Mouse (Mus musculus): Measurements from ENCODE around the gene 9930111J21Rik2. TPM values are rescaled to one million over a fixed set of nuclear protein-coding genes. Genes with fewer than 3 reads are reported as not detected.
"Not testable (repeated sequence)": the region's sequence is repeated elsewhere in the genome, so short reads cannot be mapped to it uniquely, and the experiment has no call there.

The 9930111J21Rik2 gene
- polyA plus RNA-seq, 1 experiment from 2014 or later: 0.51 TPM

- not testable (repeated sequence) for ATAC-seq (ENCODE audit: low FRiP score, low read depth); H3K9ac ChIP-seq (replicated peaks); H3K4me2 ChIP-seq (replicated peaks); H3K9me3 ChIP-seq; H3K27me3 ChIP-seq; H3K27ac ChIP-seq (replicated peaks); H3K36me3 ChIP-seq; H3K4me1 ChIP-seq; H3K4me3 ChIP-seq
- 70% methylated on average over 4 of the region's 4 CpGs for WGBS
These were observed 59.1 kb downstream of the 9930111J21Rik2 start, which contains the start of gene Gm12185 for GRCm38 (mm10) chr11:48991740-48992520. Gm12185 (minus strand) TSS chr11:48992226.

- WGBS: 86% methylated on average over 2 of the region's 2 CpGs
- H3K27ac ChIP-seq (replicated peaks); H3K9me3 ChIP-seq; H3K4me3 ChIP-seq; H3K36me3 ChIP-seq; H3K4me2 ChIP-seq (replicated peaks); H3K27me3 ChIP-seq; H3K4me1 ChIP-seq; ATAC-seq (ENCODE audit: low FRiP score, low read depth); H3K9ac ChIP-seq (replicated peaks): not testable (repeated sequence)
These were observed 61.1 kb downstream of the 9930111J21Rik2 start for GRCm38 (mm10) chr11:48989981-48990380.

DNA sequence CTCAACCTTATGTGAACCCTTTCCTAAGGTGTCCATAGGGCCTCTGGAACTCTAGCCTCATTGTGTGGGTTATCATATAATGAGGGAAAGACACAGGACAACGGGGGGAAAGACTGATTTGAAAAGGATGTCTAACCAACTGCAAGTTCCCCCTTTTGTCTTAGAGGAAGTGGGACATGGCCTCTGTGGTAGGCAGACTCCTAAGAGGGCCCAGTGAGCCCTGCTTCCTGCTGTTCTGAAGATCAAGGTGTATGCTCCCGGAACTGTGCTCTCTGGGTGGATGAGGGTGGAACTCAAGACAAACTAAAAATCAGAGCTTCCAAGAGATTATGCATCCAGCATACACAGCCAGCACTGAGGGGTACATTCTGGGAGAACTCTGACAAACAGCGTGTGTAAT lies 62.8 kb downstream of the 9930111J21Rik2 start:
- H3K27ac ChIP-seq (replicated peaks); H3K36me3 ChIP-seq; H3K4me3 ChIP-seq; H3K9me3 ChIP-seq; H3K4me1 ChIP-seq; H3K4me2 ChIP-seq (replicated peaks); ATAC-seq (ENCODE audit: low FRiP score, low read depth); H3K9ac ChIP-seq (replicated peaks); H3K27me3 ChIP-seq: not testable (repeated sequence)
- WGBS: 65% methylated on average over 2 of the region's 3 CpGs

DNA sequence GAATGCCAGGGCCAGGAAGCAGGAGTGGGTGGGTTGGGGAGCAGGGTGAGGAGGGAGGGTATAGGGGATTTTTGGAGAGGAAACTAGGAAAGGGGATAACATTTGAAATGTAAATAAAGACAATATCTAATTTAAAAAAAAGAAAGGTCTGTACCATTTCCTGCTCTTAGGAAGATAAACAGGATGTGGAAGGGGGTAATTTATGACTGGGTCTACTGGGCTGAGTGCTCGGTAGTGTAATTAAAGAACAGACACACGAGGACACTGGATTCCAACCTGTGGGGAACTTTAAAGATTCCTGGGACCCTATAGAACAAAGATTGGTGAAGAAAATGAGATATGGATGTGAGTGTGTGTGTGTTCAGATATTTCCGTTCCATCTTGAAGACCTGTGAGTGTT lies 68.2 kb downstream of the 9930111J21Rik2 start:
- H3K27ac ChIP-seq (replicated peaks); H3K9me3 ChIP-seq; ATAC-seq (ENCODE audit: low FRiP score, low read depth); H3K36me3 ChIP-seq; H3K9ac ChIP-seq (replicated peaks); H3K4me1 ChIP-seq; H3K27me3 ChIP-seq; H3K4me2 ChIP-seq (replicated peaks); H3K4me3 ChIP-seq: not testable (repeated sequence)
- no CpG with 5 or more reads among the region's 3 CpGs for WGBS

GRCm38 (mm10) chr11:48980052-48980451 lies 71.0 kb downstream of the 9930111J21Rik2 start:
- WGBS: no CpG with 5 or more reads among the region's 5 CpGs
- not testable (repeated sequence) for H3K36me3 ChIP-seq; H3K9me3 ChIP-seq; H3K27ac ChIP-seq (replicated peaks); H3K4me2 ChIP-seq (replicated peaks); H3K4me1 ChIP-seq; ATAC-seq (ENCODE audit: low FRiP score, low read depth); H3K27me3 ChIP-seq; H3K4me3 ChIP-seq; H3K9ac ChIP-seq (replicated peaks)

DNA sequence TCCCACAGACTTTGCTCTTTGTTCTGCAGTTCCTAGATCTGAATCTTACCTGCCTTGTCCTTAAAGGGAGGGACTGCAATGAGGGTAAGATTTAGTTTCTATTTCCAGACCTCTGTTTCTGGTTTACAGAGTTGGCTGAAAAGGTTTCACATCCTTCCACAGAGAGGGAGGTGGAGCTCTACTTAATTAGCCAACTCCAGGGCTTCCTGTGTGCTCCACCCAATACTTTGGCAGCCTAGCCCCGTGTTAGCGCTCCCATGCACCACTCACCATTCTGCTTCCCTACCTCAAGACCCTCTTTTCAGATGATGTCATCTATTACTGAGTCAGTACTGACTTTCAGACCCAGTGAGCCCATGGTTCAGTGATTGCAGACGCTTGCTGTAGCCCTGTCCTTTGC lies 71.8 kb downstream of the 9930111J21Rik2 start, which contains the start of gene 9930111J21Rik1:
Gene 9930111J21Rik1 (minus strand): TSS at position 148 of the 400 bp plus-strand sequence.
- not testable (repeated sequence) for H3K36me3 ChIP-seq; H3K4me3 ChIP-seq; H3K4me1 ChIP-seq; H3K27me3 ChIP-seq; H3K4me2 ChIP-seq (replicated peaks); ATAC-seq (ENCODE audit: low FRiP score, low read depth); H3K9ac ChIP-seq (replicated peaks); H3K27ac ChIP-seq (replicated peaks); H3K9me3 ChIP-seq
- WGBS: no CpG with 5 or more reads among the region's 3 CpGs

DNA sequence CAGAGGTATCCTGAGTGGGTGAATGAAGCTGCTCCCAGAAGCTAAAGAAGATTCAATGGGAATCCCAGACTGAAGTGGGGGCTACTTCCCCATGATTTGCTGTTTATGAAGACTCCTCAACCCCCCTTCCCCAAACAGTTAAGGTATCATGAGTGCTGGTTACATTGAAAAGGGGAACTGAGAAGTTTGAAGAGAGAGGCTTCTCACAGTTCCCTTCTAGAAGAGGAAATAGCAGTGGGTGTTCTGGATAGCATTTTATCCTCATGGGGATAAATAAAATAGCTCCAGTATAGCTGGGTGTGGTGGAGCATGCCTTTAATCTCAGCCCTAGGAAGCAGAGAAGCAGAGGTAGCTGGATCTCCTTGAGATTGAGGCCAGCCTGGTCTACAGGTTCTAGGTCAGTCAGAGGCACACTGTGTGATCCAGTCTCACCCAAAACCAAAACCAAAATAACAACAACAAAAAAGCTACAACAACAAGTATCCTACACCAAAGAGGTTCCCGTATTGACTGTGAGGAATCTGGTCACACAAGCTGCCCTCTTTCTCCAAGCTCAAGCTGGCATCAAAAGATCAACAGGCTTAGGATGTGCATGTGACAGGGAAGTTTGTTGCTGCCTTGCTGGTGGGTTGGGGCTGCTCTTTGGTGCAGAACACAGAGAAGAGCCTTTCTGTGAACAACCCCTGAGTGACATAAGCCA lies 72.7 kb downstream of the 9930111J21Rik2 start, which contains the start of gene Olfr56:
Gene Olfr56 (plus strand): TSS at position 650 of the 700 bp plus-strand sequence.
- H3K36me3 ChIP-seq; H3K9ac ChIP-seq (replicated peaks); H3K9me3 ChIP-seq; H3K27ac ChIP-seq (replicated peaks); H3K4me2 ChIP-seq (replicated peaks); H3K4me3 ChIP-seq; ATAC-seq (ENCODE audit: low FRiP score, low read depth); H3K27me3 ChIP-seq; H3K4me1 ChIP-seq: not testable (repeated sequence)
- WGBS: no CpG with 5 or more reads among the region's 1 CpGs

DNA sequence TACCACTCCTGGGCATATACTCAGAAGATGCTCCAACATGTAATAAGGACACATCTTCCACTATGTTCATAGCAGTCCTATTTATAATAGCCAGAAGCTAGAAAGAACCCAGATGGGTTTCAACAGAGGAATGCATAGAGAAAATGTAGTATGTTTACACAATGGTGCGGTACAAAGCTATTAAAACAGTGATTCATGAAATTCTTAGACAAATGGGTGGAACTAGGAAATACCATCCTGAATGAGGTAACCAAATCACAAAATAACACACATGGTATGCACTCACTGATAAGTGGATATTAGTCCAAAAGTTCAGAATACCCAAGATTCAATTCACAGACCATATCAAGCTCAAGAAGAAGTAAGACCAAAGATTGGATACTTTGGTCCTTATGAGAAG lies 76.4 kb downstream of the 9930111J21Rik2 start:
- H3K27ac ChIP-seq (replicated peaks); H3K27me3 ChIP-seq; H3K4me1 ChIP-seq; H3K4me3 ChIP-seq; H3K9ac ChIP-seq (replicated peaks); H3K9me3 ChIP-seq; H3K36me3 ChIP-seq; H3K4me2 ChIP-seq (replicated peaks); ATAC-seq (ENCODE audit: low FRiP score, low read depth): not testable (repeated sequence)
- no CpG with 5 or more reads among the region's 1 CpGs for WGBS

Other genes with a start within 250 kb of the 9930111J21Rik2 start
- gene Trim41, start 233.9 kb downstream of the 9930111J21Rik2 start, polyA plus RNA-seq (2016; fragmentation: Nextera tagmentation; extraction: Ambion mirVana): 5.4 and 6.2 TPM in 2 replicates
- gene Trim7, start 225.1 kb downstream of the 9930111J21Rik2 start, polyA plus RNA-seq (2016; fragmentation: Nextera tagmentation; extraction: Ambion mirVana): 1.3 and 1.4 TPM in 2 replicates
- gene Gm12184, start 224.6 kb downstream of the 9930111J21Rik2 start, polyA plus RNA-seq (2016; fragmentation: Nextera tagmentation; extraction: Ambion mirVana): 7.6 and 8.3 TPM in 2 replicates
- 2.3 and 2.4 TPM in 2 replicates for gene Irgm1, start 179.6 kb downstream of the 9930111J21Rik2 start, polyA plus RNA-seq (2016; fragmentation: Nextera tagmentation; extraction: Ambion mirVana)
- gene Gm5431, start 149.0 kb downstream of the 9930111J21Rik2 start, polyA plus RNA-seq (2016; fragmentation: Nextera tagmentation; extraction: Ambion mirVana): 0.18 TPM in 1 of 2 replicates, not detected in the other
- 1.3 and 1.8 TPM in 2 replicates for gene Psme2b, start 105.1 kb downstream of the 9930111J21Rik2 start, polyA plus RNA-seq (2016; fragmentation: Nextera tagmentation; extraction: Ambion mirVana)
- gene Olfr56, start 72.4 kb downstream of the 9930111J21Rik2 start, polyA plus RNA-seq (2016; fragmentation: Nextera tagmentation; extraction: Ambion mirVana): not detected in 2 replicates
- gene 9930111J21Rik1, start 71.8 kb downstream of the 9930111J21Rik2 start, polyA plus RNA-seq (2016; fragmentation: Nextera tagmentation; extraction: Ambion mirVana): 0.18 and 0.28 TPM in 2 replicates
- gene Gm12185, start 59.0 kb downstream of the 9930111J21Rik2 start, polyA plus RNA-seq (2016; fragmentation: Nextera tagmentation; extraction: Ambion mirVana): not detected in 2 replicates
- not detected in 2 replicates for gene Tgtp1, start 57.1 kb downstream of the 9930111J21Rik2 start, polyA plus RNA-seq (2016; fragmentation: Nextera tagmentation; extraction: Ambion mirVana)
- gene Tgtp2, start 13.0 kb upstream of the 9930111J21Rik2 start, polyA plus RNA-seq (2016; fragmentation: Nextera tagmentation; extraction: Ambion mirVana): 0.06 TPM in 1 of 2 replicates, not detected in the other
- gene Ifi47, start 25.3 kb upstream of the 9930111J21Rik2 start, polyA plus RNA-seq (2016; fragmentation: Nextera tagmentation; extraction: Ambion mirVana): 0.26 and 0.27 TPM in 2 replicates
- not detected in 2 replicates for gene Olfr1396, start 63.6 kb upstream of the 9930111J21Rik2 start, polyA plus RNA-seq (2016; fragmentation: Nextera tagmentation; extraction: Ambion mirVana)
- not detected in 2 replicates for gene Olfr1395, start 91.0 kb upstream of the 9930111J21Rik2 start, polyA plus RNA-seq (2016; fragmentation: Nextera tagmentation; extraction: Ambion mirVana)
- not detected in 2 replicates for gene Olfr1394, start 103.1 kb upstream of the 9930111J21Rik2 start, polyA plus RNA-seq (2016; fragmentation: Nextera tagmentation; extraction: Ambion mirVana)
- 0.04 TPM in 1 of 2 replicates, not detected in the other for gene Btnl9, start 135.9 kb upstream of the 9930111J21Rik2 start, polyA plus RNA-seq (2016; fragmentation: Nextera tagmentation; extraction: Ambion mirVana)
- gene Zfp62, start 152.1 kb upstream of the 9930111J21Rik2 start, polyA plus RNA-seq (2016; fragmentation: Nextera tagmentation; extraction: Ambion mirVana): 60.8 and 63.3 TPM in 2 replicates
- 33.5 and 39.0 TPM in 2 replicates for gene Mgat1, start 192.9 kb upstream of the 9930111J21Rik2 start, polyA plus RNA-seq (2016; fragmentation: Nextera tagmentation; extraction: Ambion mirVana)
- 0.06 TPM in 1 of 2 replicates, not detected in the other for gene Olfr1393, start 227.1 kb upstream of the 9930111J21Rik2 start, polyA plus RNA-seq (2016; fragmentation: Nextera tagmentation; extraction: Ambion mirVana)
- gene Olfr1392, start 234.0 kb upstream of the 9930111J21Rik2 start, polyA plus RNA-seq (2016; fragmentation: Nextera tagmentation; extraction: Ambion mirVana): 0.06 TPM in 1 of 2 replicates, not detected in the other